Mouse (Mus musculus) forebrain, embryonic 13.5 days (tissue): ENCODE measurements at regions not wholly inside any gene's neighbourhood (a gene's known extent, or its start where the extent isn't known, plus 50 kb on each side); places are given as distances from the start of the nearest gene placed in this dataset.
A peak's percentile ranks its signal among the peaks of the same experiment; 100 is the strongest.

Experiments used
- ATAC-seq: fragments of 200-750 bp; cut with Nextera tagmentation; 2 replicates; pipeline ENCODE4 v1.8.0; 2017
- H3K27ac ChIP-seq: fragments of 300-500 bp; sonication (generic); 2 replicates; pipeline ENCODE4 v1.5.1; 2015; ENCODE audit warnings: inconsistent platforms, mild to moderate bottlenecking, moderate library complexity
- H3K27me3 ChIP-seq: fragments of 300-500 bp; sonication (generic); 2 replicates; pipeline ENCODE4 v1.6.1; 2015; ENCODE audit warnings: mild to moderate bottlenecking, inconsistent platforms
- H3K36me3 ChIP-seq: fragments of 300-500 bp; sonication (generic); 2 replicates; pipeline ENCODE4 v1.6.1; 2015; ENCODE audit warnings: mild to moderate bottlenecking, inconsistent platforms; ENCODE audit not compliant: poor library complexity, severe bottlenecking
- H3K4me1 ChIP-seq: fragments of 300-500 bp; sonication (generic); 2 replicates; pipeline ENCODE4 v1.6.1; 2015; ENCODE audit warnings: inconsistent platforms
- H3K4me2 ChIP-seq: fragments of 300-500 bp; sonication (generic); 2 replicates; pipeline ENCODE4 v1.6.1; 2015; ENCODE audit warnings: inconsistent platforms, mild to moderate bottlenecking, moderate library complexity
- H3K4me3 ChIP-seq: fragments of 300-500 bp; sonication (generic); 2 replicates; pipeline ENCODE4 v1.5.1; 2015; ENCODE audit warnings: mild to moderate bottlenecking, inconsistent platforms
- H3K9ac ChIP-seq: fragments of 300-500 bp; sonication (generic); 2 replicates; pipeline ENCODE4 v1.6.1; 2015; ENCODE audit warnings: mild to moderate bottlenecking, inconsistent platforms
- H3K9me3 ChIP-seq: fragments of 300-500 bp; sonication (generic); replicated peaks from 2 replicates; pipeline ENCODE4 v1.6.1; 2016; ENCODE audit warnings: inconsistent platforms
- WGBS: fragments of 180-500 bp; shearing (Covaris S2); methylation state at CpG from one replicate; pipeline ENCODE4 v1.1.7; 2015; 5-methylcytosine and 5-hydroxymethylcytosine counted together

DNA sequence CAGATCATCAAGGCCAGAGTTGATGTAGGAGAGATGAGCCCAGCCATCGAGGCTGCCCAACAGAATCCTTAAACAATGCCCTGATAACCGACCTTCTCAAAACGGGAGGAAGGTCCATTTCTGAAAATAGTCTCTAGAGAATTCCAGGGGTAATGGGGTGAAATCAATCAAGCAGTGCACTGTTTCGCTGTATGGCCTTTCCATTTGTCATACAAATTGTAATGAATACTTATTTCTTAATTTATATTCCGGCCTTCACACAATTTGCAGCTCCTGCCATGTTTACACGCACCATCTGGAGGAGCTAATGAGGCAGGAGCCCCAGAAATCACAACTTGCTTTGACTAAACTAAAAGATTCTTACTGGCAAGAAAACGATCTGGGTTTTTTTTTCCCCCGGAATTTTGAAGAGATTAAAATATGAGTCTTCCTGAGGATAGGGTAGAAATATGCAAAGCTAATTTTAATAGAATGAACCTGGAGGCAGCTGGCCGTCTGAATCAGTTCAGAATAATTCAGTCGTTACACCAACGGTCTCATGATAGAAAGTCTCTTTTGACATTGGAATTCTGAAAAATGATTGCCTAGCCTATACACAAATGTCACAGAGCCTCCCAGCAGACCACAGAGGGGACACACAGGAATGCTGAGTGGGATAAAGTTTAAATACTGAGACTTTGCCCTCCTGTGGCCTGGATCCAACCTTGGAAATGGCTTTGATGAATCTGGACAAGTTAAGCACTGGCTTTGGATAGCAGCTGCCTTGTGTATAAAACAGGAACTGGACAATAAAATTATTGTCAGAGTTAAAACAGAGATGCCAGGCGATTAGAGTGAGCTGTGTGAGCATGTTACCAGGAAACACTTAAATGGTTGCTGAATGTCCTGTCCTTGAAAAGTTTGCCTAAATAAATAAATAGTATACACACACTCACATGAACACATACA, 115.0 kb upstream of the Frem1 start:
- peaks cover 22% of the 10 kb centered on the region for H3K4me1 ChIP-seq
- H3K9ac ChIP-seq, result no peak overlapping the region
- H3K27me3 ChIP-seq, result no peaks in the 10 kb centered on the region
- peak; percentile 41; the same call in 1 of the 2 replicates for ATAC-seq
- 60% methylated on average over 12 of the region's 12 CpGs for WGBS
- H3K4me3 ChIP-seq, result no peak overlapping the region
- H3K9me3 ChIP-seq, result no peaks in the 10 kb centered on the region
- no peaks in the 10 kb centered on the region for H3K36me3 ChIP-seq
- H3K27ac ChIP-seq, result peak overlapping the region; percentile 72
- H3K4me2 ChIP-seq, result no peak overlapping the region

DNA sequence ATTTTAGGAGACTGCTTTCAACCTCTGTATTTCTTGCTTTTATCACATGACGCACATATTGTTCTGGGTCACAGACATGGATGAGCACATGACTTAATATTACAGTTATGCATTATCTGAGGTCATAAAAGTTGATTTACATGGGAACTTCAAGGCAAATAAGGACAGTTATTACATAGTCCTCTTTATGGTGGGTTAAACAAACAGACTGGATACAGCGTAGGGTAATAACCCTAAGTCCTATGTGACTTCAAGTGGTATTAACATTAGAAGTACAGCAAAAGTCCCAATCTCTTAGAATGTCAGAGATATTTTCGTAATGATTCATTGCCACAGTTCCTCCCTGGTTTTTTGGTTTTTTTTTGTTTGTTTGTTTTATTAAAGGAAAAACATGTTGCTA, 94.6 kb upstream of the Frem1 start:
- no peak for ATAC-seq
- 94% methylated on average over 3 of the region's 3 CpGs for WGBS
- H3K27ac ChIP-seq, result no peak overlapping the region
- H3K4me1 ChIP-seq, result 0 out of 2 replicates have a peak, but pooled peaks cover 10% of the 10 kb centered on the region
- no peaks in the 10 kb centered on the region for H3K9me3 ChIP-seq
- H3K36me3 ChIP-seq, result no peaks in the 10 kb centered on the region
- no peak overlapping the region for H3K4me2 ChIP-seq
- no peak overlapping the region for H3K9ac ChIP-seq
- H3K27me3 ChIP-seq, result no peaks in the 10 kb centered on the region
- H3K4me3 ChIP-seq, result no peak overlapping the region

DNA sequence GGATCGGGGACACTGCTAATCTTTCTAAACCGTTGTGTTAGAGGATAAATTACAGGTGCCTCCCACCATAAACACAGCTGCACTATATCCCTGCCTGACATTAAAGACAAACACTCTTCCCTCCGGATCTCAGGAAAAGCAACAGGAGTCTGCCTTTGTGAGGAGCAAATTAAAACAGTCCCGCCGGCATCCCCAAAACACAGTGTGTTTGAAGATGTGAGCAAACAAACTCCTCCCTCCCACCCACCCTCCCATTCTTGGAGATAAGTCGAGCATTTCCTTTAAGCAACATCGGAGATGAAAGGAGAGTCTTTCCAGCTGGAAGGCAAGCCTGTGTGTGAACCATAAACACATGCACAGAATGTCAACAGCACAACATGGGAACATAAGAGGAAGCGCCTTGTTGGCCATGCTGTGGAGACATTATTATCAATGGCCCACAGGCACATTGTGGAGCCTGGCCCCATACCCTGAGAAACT, 93.6 kb upstream of the Frem1 start:
- Histone ChIP-seq H3K4me3 (no peak overlapping the region), H3K9ac (no peak overlapping the region), H3K27ac (no peak overlapping the region), H3K36me3 (no peaks in the 10 kb centered on the region), H3K9me3 (no peaks in the 10 kb centered on the region), H3K27me3 (no peaks in the 10 kb centered on the region), H3K4me2 (no peak overlapping the region), H3K4me1 (0 out of 2 replicates have a peak, but pooled peaks cover 10% of the 10 kb centered on the region)
- 0 out of 2 replicates have a peak, but pooled peaks have one; percentile 8 for ATAC-seq
- WGBS, result 10% methylated on average over 8 of the region's 8 CpGs

DNA sequence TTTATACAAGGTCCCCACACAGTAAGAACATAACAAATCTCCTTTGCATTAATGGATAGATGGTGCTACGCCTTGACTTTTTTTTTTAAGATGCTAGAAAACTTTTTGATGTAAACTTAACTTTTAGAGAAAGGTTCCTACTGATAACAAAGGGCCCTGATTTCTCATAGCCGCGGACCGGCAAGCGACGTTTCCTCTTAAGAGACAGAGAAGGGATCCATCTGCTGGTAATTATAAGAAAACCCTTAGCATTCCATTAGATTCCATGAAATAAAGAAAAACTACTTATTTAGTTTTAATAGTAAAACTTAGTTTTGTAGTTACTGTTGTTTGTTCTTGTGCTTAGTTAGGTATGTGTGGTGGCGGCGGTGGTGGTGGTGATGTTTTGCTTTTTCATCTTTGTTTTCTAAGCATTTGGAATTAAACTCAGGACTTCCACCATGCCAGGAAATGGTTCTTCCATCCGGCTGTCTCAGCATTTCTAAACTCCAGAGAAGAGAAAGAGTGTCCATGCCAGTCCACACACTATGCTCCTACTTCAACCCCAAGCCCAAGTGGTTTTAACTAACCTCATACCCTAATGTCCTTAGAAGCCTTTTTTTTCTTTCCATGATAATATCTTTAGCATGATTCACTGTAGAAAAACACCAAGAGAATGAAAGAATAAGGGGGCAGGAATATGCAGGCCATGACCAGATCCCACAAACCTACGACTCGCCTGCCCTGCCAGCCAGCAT, 92.8 kb upstream of the Frem1 start:
- no peak for ATAC-seq
- 0 out of 2 replicates have a peak, but pooled peaks cover 10% of the 10 kb centered on the region for H3K4me1 ChIP-seq
- H3K9ac ChIP-seq, result no peak overlapping the region
- H3K4me2 ChIP-seq, result no peak overlapping the region
- H3K27me3 ChIP-seq, result no peaks in the 10 kb centered on the region
- no peaks in the 10 kb centered on the region for H3K9me3 ChIP-seq
- no peaks in the 10 kb centered on the region for H3K36me3 ChIP-seq
- H3K27ac ChIP-seq, result no peak overlapping the region
- H3K4me3 ChIP-seq, result no peak overlapping the region
- 76% methylated on average over 11 of the region's 11 CpGs for WGBS

DNA sequence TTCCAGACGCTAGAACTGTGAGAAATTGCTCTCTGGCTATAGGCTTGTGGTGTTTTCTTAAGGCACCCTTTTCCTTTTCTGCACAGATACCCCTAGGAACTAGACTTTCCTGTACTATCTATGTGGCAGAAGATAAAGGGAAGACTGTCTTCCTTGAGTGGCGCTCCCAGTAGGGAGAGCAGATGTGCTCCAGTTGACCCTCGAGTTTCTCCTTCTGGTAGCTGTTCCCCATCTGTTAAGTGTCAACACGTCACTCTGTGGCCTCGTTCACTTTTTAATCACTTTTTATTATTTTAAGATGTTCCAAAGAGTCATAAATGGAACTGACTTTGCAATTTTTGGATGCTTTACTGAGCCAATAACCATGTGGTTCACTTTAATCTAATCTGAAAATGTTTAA, 89.6 kb upstream of the Frem1 start:
- Histone ChIP-seq H3K27ac (no peak overlapping the region), H3K4me3 (no peak overlapping the region), H3K9ac (no peak overlapping the region), H3K36me3 (no peaks in the 10 kb centered on the region), H3K4me1 (0 out of 2 replicates have a peak, but pooled peaks cover 2% of the 10 kb centered on the region), H3K27me3 (no peaks in the 10 kb centered on the region), H3K9me3 (no peaks in the 10 kb centered on the region), H3K4me2 (no peak overlapping the region)
- 82% methylated on average over 5 of the region's 5 CpGs for WGBS
- ATAC-seq, result no peak

DNA sequence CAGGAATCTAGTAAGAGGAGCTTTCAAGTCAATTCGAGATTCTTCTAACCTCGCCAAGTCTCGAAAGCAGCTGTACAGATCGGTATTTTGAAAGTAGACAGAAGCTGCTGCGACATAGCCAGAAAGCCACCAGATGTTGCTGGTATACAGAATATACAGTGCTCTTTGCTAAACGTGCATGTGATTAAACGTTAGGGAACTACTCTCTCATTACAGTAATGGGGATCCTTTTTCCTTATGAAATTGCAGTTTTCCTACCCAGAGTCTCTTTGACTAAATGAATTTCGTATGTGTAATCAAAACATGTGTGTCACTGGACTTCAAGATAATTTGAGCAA, 70.5 kb upstream of the Frem1 start:
- no peak overlapping the region for H3K27ac ChIP-seq
- no peaks in the 10 kb centered on the region for H3K36me3 ChIP-seq
- no peaks in the 10 kb centered on the region for H3K9me3 ChIP-seq
- no peak overlapping the region for H3K9ac ChIP-seq
- no peak overlapping the region for H3K4me2 ChIP-seq
- no peaks in the 10 kb centered on the region for H3K27me3 ChIP-seq
- no peaks in the 10 kb centered on the region for H3K4me1 ChIP-seq
- H3K4me3 ChIP-seq, result no peak overlapping the region
- WGBS, result 88% methylated on average over 8 of the region's 8 CpGs
- no peak for ATAC-seq

DNA sequence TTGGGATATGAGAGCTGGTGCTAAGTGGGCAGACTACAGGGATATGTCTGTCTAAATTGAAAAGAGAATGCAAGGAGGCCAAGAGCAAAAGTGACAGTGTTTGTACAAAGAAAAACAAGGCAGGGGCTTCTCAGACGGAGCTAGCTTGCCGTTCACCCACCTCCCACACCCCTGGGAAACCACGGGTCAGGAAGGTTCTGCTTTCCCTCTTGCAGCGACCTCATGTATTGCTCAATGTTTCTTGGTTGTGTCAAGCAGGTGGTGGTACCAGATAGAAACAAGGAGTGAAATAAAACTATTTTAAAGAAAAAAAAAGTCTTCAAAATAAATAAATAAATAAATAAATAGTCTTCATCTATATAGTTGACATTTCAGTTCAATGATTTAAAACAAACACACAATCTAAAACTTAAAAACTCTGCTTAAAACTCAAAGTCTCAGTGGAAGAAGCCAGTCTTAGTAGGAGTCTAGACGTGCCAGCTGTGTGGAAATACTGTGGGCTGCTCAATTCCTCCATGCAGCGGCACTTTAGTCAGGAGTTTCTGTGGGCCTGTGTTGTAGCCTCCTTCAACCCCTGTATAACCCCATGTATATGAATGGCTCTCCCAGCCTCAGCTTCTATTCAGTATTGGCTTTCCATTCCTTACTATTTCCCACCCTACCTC, 70.0 kb upstream of the Frem1 start:
- 92% methylated on average over 6 of the region's 6 CpGs for WGBS
- H3K27me3 ChIP-seq, result no peaks in the 10 kb centered on the region
- H3K36me3 ChIP-seq, result no peaks in the 10 kb centered on the region
- no peak overlapping the region for H3K4me3 ChIP-seq
- no peaks in the 10 kb centered on the region for H3K4me1 ChIP-seq
- no peak overlapping the region for H3K27ac ChIP-seq
- ATAC-seq, result no peak
- no peak overlapping the region for H3K4me2 ChIP-seq
- H3K9ac ChIP-seq, result no peak overlapping the region
- H3K9me3 ChIP-seq, result no peaks in the 10 kb centered on the region

DNA sequence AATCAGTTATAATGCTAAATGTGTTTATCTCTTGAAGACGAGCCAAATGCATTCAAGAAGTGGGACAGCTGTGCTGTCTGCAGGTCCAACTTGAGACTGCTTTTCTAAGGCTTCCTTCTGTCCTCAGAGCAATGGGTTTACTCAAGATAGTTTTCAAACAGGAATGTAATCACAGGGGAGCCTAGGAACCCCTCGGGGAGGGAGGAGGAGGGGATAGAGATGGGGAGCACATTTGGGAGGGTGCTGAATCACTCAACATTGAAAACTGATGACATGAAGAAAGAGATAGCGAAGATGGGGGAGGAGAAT, 56.5 kb upstream of the Frem1 start:
- Histone ChIP-seq H3K27ac (no peak overlapping the region), H3K9ac (no peak overlapping the region), H3K4me2 (no peak overlapping the region), H3K27me3 (no peaks in the 10 kb centered on the region), H3K9me3 (no peaks in the 10 kb centered on the region), H3K36me3 (no peaks in the 10 kb centered on the region), H3K4me1 (no peaks in the 10 kb centered on the region), H3K4me3 (no peak overlapping the region)
- WGBS, result 66% methylated on average over 3 of the region's 3 CpGs
- ATAC-seq, result no peak

DNA sequence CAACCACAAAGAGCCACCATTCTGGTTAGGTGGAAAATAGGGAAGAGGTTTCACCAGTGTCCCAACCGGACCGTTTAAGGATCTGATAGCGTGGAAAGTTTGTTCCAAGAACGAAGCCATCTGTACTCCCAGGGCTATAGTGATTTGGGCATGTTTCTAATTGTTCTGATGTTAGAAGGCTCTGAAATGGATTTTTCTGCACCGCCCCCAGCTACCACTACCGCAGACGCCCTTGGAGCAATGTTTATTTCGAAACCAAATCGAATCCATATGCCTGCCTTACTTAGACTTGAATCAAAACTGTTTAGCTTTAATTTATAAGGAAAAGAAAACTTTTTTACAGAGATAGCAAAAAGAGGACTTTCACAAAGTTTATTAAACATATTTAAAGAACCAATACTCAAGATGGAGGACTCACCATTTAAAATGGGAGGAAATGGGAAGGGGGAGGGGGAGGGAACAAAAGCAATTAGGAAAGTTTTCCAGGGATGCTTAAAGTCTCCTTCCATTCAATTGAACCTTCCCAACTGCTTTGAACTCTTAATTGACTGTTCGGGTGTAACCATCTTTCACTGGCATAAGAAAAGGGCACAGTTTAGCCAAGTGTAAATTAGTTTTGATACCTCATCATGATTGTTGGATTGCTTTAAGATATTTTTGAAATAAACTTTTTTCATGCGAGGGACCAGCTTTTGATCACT, 56.0 kb upstream of the Frem1 start:
- 76% methylated on average over 11 of the region's 11 CpGs for WGBS
- Histone ChIP-seq H3K27me3 (no peaks in the 10 kb centered on the region), H3K4me1 (no peaks in the 10 kb centered on the region), H3K4me2 (no peak overlapping the region), H3K9ac (no peak overlapping the region), H3K27ac (no peak overlapping the region), H3K36me3 (no peaks in the 10 kb centered on the region), H3K4me3 (no peak overlapping the region), H3K9me3 (no peaks in the 10 kb centered on the region)
- no peak for ATAC-seq

DNA sequence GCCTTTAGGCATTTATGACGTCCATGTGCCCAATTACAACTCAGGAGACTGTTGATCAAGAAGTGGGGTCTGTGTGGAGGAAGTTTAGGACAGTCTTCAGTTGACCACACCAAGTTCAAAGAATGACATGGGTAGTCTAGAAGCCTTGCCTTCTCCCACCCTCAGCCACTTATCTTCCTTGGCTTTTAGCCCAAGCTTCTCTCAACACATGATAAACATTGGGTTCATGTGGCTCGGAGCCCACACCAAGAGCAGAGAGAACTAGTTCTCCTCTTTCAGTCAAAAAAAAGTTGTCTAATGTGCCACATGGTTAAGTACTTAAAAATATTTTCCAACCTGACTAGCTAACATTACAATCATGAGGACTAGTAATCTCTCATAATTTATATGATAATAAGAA, 55.0 kb upstream of the Frem1 start:
- Histone ChIP-seq H3K9ac (no peak overlapping the region), H3K4me2 (no peak overlapping the region), H3K9me3 (no peaks in the 10 kb centered on the region), H3K4me1 (no peaks in the 10 kb centered on the region), H3K4me3 (no peak overlapping the region), H3K27ac (no peak overlapping the region), H3K36me3 (no peaks in the 10 kb centered on the region), H3K27me3 (no peaks in the 10 kb centered on the region)
- no peak for ATAC-seq
- WGBS, result 78% methylated on average over 2 of the region's 2 CpGs

DNA sequence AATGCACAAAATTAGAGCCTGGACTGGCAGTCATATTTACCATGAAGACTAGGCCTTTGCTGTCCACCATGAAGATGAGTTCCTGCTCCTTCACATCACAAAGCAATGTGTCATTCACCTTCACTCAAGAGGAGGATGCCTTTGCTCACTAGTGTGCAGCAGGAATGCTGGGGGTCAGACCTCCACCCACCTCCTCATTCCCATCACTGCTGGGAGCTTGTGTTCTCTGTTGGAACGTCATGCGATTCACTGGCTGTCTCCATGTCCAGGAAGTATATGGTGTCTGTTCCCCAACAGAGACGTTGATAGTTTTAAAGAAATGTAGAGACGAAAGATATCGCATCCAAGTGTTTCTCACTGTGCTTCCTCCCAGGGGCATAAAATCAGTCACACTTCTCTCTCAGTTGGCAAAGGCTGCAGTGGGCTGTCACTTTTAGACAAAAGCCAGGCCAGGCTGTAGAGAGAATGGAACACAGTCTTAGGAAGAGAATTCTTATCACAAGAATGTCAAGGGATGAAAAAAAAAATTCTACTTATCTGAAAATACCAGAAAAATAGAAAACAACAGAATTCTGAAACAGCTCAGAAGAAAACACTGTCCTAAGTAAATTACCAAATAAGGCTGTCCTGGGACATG, 52.0 kb upstream of the Frem1 start:
- Histone ChIP-seq H3K4me1 (no peaks in the 10 kb centered on the region), H3K9ac (no peak overlapping the region), H3K36me3 (no peaks in the 10 kb centered on the region), H3K4me2 (no peak overlapping the region), H3K4me3 (no peak overlapping the region), H3K27ac (no peak overlapping the region), H3K27me3 (no peaks in the 10 kb centered on the region), H3K9me3 (no peaks in the 10 kb centered on the region)
- ATAC-seq, result no peak
- WGBS, result 86% methylated on average over 5 of the region's 5 CpGs
